Mouse (Mus musculus) layer of hippocampus, postnatal 25 days (tissue): ENCODE results near the gene Dclk3. TPM values are rescaled to one million over a fixed set of nuclear protein-coding genes. Genes with fewer than 3 reads are reported as not detected.

ENCODE experiments used
- total RNA-seq, 2 experiments: library from RNA; stranded (reverse); gene quantifications; 2 replicates each; pipeline ENCODE4 v1.2.3; 2021

Gene Dclk3
- total RNA-seq, 2 experiments from 2014 or later = 12.2 to 13.2 TPM

Other genes starting within 250 kb of the Dclk3 start
- 10 to 100 TPM; 14.5 to 19.6 TPM for gene Mlh1, start 167.3 kb upstream of the Dclk3 start, total RNA-seq
- 10 to 100 TPM; 75.0 to 75.5 TPM for gene Epm2aip1, start 167.2 kb upstream of the Dclk3 start, total RNA-seq
- gene Trank1, start 127.3 kb upstream of the Dclk3 start, total RNA-seq = 100 to 1,000 TPM; 159 to 197 TPM